Mouse (Mus musculus): ENCODE data around the gene Tap1.

DNA sequence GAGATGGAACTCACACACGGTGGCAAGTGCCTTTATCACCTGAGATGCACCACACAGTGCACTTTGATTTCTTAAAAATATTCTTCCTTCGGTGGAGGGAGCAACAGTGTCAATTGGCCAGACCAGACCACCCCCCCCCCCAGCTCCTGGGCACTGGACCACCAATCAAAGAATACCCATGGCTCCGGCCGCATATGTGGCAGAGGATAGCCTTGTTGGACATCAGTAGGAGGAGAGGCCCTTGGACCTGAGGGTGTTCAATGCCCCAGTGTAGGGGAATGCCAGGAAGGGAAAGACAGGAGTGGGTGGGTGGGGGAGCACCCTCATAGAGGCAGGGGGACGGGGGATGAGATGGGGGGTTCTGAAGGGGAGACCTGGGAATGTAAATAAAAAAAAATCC is 19.4 kb downstream of the Tap1 start:
- TF ChIP-seq CTCF (IDR thresholded peaks at IDR 0.05; ENCODE audit: control insufficient read depth, insufficient read depth, low read length) (no peak), POLR2A (IDR thresholded peaks at IDR 0.05; ENCODE audit: borderline replicate concordance, control insufficient read depth, low read depth, low read length) (no peak)
